Mouse (Mus musculus): ENCODE measurements around the gene Ksr1.

- no peak for TF ChIP-seq MYOD1 (IDR thresholded peaks at IDR 0.05; ENCODE audit: control insufficient read depth, insufficient read length, low read depth)
- no peak for TF ChIP-seq MAX (IDR thresholded peaks at IDR 0.05)
- TF ChIP-seq USF1 (IDR thresholded peaks at IDR 0.05; ENCODE audit: low read depth), result no peak
These were observed 81.9 kb downstream of the Ksr1 start for GRCm38 (mm10) chr11:79064311-79064710.
